Mouse (Mus musculus) right cerebral cortex, adult 18-20 months (tissue): ENCODE measurements at regions not wholly inside any gene's neighbourhood (a gene's known extent, or its start where the extent isn't known, plus 50 kb on each side); places are given as distances from the start of the nearest gene placed in this dataset.

Experiments used
- DNase-seq: peaks from one replicate; pipeline ENCODE4 v3.0.0; 2022; ENCODE audit warnings: mixed read lengths

- DNase-seq: no peak
These were observed 53.8 kb upstream of the Tbx18 start for GRCm38 (mm10) chr9:87784872-87785271.

DNA sequence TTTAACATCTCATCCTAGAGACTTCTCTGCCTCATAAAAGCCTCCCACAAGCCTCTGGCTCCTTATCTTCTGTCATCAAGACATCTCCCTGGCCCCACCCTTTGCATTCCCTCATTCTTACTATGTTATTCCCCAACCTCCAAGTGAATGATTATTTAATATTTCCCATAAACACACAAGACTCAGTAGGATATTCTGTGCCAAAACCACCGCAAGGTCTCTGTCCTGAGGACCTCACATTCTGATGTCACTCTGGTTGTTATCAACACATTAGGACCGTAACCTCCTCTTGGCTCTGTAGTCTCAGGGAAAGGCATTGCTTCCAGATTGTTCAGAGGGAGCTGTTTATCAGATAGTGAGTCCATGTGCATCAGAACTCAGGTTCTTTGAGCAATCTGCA, 80.7 kb upstream of the Tbx18 start:
- DNase-seq: no peak

DNA sequence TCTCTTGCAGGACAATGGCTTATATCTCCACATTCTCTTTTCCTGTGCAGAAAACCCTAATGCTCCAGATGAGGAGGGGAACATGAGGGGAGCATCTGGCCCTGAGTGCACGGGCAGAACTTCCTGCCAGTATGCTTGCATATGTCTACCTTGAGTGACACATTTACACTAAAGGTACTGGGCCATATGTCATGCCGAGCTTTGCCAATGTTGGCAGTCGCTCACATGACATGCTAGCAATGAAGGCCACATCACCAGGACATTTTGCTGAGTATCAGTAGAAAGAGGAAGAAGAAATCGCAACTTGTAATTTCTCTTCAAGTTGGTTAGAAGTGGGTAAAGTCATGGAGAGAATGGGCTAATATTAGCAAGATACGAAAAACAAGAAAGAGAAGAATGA, 91.2 kb upstream of the Tbx18 start:
- DNase-seq: no peak

- no peak for DNase-seq
These were observed 93.7 kb upstream of the Tbx18 start for GRCm38 (mm10) chr9:87824691-87825230.

DNA sequence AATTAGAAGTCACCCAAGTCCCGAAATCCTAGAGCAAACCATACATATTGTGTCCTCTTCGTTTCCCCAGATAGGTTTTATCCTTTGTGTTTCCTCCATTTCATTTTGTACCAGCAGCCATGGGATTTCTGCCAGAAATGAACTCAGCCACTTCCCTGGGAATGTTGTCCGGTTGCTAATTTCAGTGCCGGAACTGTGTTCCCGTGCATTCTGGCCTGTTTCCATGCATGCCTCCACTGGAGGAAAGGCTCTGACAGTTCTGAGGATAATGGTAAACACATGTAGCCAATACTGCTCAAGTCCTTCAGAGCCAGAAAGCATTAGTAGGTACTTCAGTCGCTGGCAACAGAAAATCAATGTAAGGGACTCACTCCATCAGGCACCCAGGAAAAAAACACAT, 112.8 kb upstream of the Tbx18 start:
- peak; percentile 4 for DNase-seq

DNA sequence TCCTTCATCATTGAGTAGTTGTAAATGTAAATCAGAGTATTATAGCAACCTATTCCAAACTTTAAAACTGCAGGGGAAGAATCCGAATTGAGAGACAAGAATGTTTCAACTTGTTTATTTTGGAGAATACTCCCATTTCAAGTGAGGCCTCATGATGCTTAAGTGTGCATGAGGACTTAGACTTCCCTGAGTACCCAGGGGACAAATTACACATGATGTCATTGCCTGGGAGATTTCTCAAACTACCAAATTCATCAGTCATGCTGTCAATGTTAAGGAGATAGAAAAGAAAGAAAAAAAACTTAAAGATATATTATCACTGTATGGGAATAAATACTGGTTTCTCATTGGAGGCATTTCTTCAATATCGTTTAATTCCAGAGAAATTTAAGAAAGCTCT, 113.4 kb upstream of the Tbx18 start:
- no peak for DNase-seq

DNA sequence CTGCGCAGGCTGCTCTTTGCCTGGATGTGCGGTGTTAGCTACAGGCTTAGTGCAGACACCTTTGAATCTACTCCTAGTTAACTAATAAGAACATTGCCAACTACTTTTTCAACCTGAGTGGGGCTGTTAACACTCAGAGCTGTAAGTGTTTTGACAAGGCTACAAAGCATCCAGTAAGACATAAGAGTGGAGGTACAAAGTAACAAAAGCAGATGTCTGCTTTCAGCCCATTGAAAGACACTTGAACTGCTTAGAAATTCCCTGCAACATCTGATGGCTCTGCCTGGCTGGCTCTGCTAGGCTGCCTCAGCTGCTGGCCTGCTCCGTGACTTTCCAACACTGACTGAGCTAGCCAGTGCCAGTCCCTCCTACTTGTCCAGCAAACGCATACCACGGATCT, 117.8 kb upstream of the Tbx18 start:
- no peak for DNase-seq

- DNase-seq: no peak
These were observed 119.1 kb upstream of the Tbx18 start for GRCm38 (mm10) chr9:87850133-87850532.

GRCm38 (mm10) chr9:87861588-87861987, 130.5 kb upstream of the Tbx18 start:
- no peak for DNase-seq

DNA sequence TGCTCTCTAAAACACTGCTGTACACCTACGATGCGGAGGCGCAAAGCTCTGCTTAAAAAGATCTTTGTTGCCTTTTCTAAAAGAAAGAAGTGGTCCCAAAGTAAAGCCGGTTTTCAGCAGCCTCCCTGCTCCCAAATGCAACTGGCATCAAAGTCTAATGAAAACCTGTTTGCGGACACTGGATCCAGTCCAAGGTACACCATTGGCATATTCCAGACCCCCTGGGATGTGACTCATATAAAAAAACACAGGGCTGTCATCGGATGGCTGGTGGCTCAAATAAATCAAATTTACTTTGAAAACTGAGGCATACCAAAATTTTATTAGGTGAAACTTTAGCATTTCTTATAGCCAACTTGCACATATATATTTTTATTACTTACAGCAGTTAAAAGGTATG, 134.2 kb upstream of the Tbx18 start:
- no peak for DNase-seq

- DNase-seq: no peak
These were observed 141.4 kb upstream of the Tbx18 start for GRCm38 (mm10) chr9:87872384-87872905.

DNA sequence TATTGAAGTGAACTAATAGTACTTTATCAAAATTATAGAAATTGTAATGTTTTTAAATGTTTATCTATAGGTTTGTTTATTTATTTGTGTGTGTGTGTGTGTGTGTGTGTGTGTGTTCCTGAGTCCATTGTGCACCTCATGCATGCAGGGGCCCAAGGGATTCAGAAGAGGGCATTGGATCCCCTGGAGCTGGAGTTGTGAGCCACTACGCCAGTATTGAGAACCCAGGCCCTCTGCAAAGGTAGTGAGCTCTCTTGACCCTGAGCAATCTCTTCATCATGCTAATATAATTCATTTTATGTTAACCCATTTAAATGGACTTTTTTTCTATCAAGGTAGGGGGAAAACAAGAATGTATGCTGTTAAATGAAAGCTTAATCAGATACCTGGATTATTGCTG, 151.5 kb upstream of the Tbx18 start:
- DNase-seq: no peak

- DNase-seq: no peak
These were observed 152.0 kb upstream of the Tbx18 start for GRCm38 (mm10) chr9:87883069-87883468.

- no peak for DNase-seq
These were observed 163.0 kb upstream of the Tbx18 start for GRCm38 (mm10) chr9:87894051-87894450.

GRCm38 (mm10) chr9:87894596-87894995, 163.5 kb upstream of the Tbx18 start:
- DNase-seq: no peak

- DNase-seq: no peak
These were observed 164.5 kb upstream of the Tbx18 start for GRCm38 (mm10) chr9:87895526-87895925.

GRCm38 (mm10) chr9:87897336-87897735, 166.3 kb upstream of the Tbx18 start:
- DNase-seq: no peak

GRCm38 (mm10) chr9:87899368-87899767, 168.3 kb upstream of the Tbx18 start:
- no peak for DNase-seq

DNA sequence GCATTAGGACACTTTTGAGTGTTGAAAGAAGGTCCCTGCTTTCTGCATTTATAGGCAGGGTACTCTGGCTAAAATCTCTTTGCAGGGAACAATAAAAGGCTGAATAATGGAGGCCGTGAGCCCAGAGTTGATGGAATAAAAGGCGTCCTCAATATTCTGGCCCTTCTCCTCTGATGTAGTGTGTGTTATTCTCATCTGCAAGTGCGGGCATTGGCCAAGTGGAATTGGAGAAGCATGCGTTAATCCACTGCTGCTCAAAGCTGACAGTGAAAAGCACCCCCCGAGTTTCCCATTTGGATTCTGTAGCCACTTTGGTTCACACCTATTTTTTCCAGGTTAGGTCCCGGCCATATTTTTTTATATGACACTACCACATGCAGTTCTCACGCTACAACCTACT, 168.7 kb upstream of the Tbx18 start:
- DNase-seq: no peak

DNA sequence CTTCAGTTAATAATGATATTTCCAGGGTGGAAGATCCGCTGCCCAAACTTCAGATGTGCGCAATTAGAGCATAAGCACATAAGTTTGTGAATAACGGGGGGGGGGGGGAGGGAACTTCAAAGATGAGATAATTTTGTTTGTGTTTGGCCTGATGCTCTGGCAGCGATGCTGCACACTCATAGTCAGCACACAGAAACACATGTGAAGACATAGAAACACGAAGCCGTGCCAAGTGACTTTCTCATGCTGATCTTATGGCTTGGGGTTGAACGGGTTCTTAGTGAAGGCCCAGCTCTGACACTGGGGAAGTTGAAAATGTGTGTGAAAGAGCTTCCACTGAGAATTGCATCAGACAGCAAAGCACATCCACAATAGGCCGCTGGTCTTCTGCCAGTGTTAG, 190.2 kb upstream of the Tbx18 start:
- no peak for DNase-seq

DNA sequence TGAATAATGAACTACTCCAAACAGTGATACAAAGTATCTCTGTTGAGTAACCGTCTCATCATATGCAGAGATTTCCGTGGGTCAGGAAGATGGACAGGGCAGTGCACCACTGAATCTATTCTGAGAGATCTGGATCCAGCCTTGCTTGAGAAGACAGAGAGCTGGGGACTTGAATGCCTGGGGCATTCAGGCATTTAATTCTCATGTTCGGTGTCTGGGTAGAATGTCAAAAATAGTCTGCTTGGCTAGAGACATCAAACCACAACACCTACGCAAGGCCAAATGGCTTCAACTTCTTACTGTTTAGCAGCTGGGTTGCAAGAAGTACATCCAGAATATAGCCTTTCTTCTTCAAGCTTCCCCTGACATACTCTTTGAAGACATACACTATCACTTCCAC, 194.1 kb upstream of the Tbx18 start:
- DNase-seq: no peak

DNA sequence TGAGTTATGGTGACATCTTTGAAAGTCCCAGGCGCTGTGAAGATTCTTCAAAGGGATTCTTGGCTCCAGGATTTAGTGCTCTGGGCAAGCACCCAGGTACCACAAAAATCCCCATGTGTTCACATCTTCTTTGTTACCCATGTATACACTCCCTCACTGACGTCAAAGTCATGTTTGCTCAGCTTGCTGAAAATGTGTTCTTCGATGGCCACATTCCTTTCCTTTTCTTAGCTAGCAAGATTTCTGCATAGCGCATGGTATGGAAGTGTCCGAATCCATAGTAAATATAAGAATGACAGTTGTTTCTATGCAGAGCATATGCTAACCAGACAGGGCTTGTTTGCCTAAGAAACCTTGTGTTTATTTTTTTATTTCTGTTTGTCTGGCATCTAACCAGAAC, 202.2 kb upstream of the Tbx18 start:
- no peak for DNase-seq

DNA sequence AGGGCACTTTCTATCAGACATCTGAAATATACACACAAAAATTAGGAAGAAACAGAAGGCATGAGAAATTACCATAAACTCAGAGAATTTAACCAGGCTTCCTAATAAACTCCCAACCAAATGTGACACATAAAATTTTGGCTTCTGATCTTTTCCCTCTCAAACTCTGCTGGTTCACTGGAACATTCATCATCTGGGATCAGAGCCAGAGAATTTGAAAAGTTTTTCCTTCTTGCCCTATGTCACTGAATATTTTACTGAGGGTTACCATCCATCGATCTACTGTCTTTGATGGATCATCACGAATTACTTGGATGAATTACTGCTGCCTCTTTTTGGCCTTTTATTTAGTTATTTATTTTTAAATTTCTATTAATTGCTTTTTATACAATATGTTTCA, 221.4 kb upstream of the Tbx18 start:
- no peak for DNase-seq

DNA sequence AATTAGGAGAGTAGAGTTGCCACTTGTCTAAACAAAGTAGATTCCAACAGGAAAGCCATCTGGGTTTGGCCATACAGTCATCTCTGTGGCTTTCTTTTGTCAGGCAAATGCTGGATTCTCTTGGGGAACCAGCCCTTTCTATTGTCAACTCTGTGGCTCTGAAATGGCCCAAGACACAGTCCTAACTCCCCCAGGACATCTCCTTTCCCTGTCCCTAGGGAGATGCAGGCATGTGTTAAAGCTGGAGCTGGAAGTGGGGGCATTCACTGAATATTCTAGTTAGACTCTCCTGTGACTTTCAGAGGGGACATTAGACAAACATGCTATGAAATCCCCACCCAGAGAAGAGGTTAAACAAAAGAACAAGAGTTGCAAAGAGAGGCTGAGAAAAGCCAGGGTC, 223.9 kb upstream of the Tbx18 start:
- DNase-seq: no peak

DNA sequence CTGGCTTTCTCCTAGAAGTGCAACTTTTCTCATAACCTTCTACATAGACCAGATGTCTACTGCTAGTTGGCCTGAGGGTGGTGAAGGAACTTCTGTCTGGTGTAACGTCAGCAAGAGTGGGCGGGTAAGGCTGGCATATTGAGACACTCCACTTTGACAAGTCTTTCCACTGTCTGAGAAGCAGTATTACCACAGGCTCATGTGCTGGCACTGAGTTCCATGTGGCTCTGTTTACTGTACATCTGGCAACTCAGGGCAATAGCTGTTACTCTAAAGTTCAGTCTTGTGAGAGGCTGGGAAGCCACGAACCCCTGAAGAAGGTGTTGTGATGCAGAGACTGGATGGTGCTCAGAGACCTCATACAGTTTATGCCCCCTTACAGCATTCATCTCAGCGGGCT, 230.7 kb upstream of the Tbx18 start:
- DNase-seq: no peak

- DNase-seq: no peak
These were observed 233.4 kb upstream of the Tbx18 start for GRCm38 (mm10) chr9:87964508-87964907.
